Mouse (Mus musculus) MEL (cell line): ENCODE data around the gene Pf4. TPM values are rescaled to one million over a fixed set of nuclear protein-coding genes. Genes with fewer than 3 reads are reported as not detected.

ENCODE experiments used
- DNase-seq: peaks from one replicate; pipeline ENCODE4 v3.0.0; 2011; ENCODE audit warnings: low read depth, low spot score
- H3K27ac ChIP-seq: 2 replicates; pipeline ENCODE4 v1.5.1; 2012; ENCODE audit warnings: low read depth, mild to moderate bottlenecking, control low read depth, low read length, moderate library complexity; ENCODE audit not compliant: control insufficient read depth
- H3K27me3 ChIP-seq, 2 experiments: fragments of 150-350 bp in 1 of 2; sonication (generic) in 1 of 2; 2 replicates each; pipeline ENCODE4 v1.6.1; 2012; ENCODE audit warnings: low read length in 2 of 2, mild to moderate bottlenecking in 2 of 2, improper control_type of control experiment in 1 of 2, moderate library complexity in 1 of 2; ENCODE audit not compliant: insufficient read depth in 2 of 2, control insufficient read depth in 1 of 2
- H3K36me3 ChIP-seq, 2 experiments: 2 replicates each; pipeline ENCODE4 v1.6.1; 2012 to 2014; ENCODE audit warnings: low read length in 2 of 2, improper control_type of control experiment in 1 of 2, inconsistent platforms in 1 of 2, mild to moderate bottlenecking in 1 of 2; ENCODE audit not compliant: insufficient read depth in 2 of 2, control insufficient read depth in 1 of 2
- H3K4me1 ChIP-seq, 2 experiments: fragments of 150-350 bp in 1 of 2; sonication (generic) in 1 of 2; 2 replicates each; pipeline ENCODE4 v1.6.1; 2012; ENCODE audit warnings: low read length in 2 of 2, improper control_type of control experiment in 1 of 2, mild to moderate bottlenecking in 1 of 2; ENCODE audit not compliant: insufficient read depth in 2 of 2, control insufficient read depth in 1 of 2
- H3K4me3 ChIP-seq, 2 experiments: fragments of 150-350 bp in 1 of 2; sonication (generic) in 1 of 2; 2 replicates each; pipeline ENCODE4 v1.5.1; 2012; ENCODE audit warnings: low read depth in 2 of 2, low read length in 2 of 2, mild to moderate bottlenecking in 2 of 2, moderate library complexity in 2 of 2, control low read depth in 1 of 2, improper control_type of control experiment in 1 of 2; ENCODE audit not compliant: control insufficient read depth in 1 of 2, insufficient read depth in 1 of 2
- H3K79me2 ChIP-seq: 2 replicates; pipeline ENCODE4 v1.6.1; 2012; ENCODE audit warnings: mild to moderate bottlenecking, low read length, moderate library complexity; ENCODE audit not compliant: control insufficient read depth, poor library complexity, insufficient read depth
- H3K9ac ChIP-seq: 2 replicates; pipeline ENCODE4 v1.6.1; 2012; ENCODE audit warnings: low read depth, mild to moderate bottlenecking, control low read depth, low read length, moderate library complexity; ENCODE audit not compliant: control insufficient read depth, poor library complexity, severe bottlenecking
- H3K9me3 ChIP-seq: fragments of 150-350 bp; sonication (generic); replicated peaks from 2 replicates; pipeline ENCODE4 v1.6.1; 2012; ENCODE audit warnings: mild to moderate bottlenecking, low read length, improper control_type of control experiment, moderate library complexity; ENCODE audit not compliant: insufficient read depth
- CHD2 ChIP-seq: IDR thresholded peaks from 2 replicates; pipeline ENCODE4 v1.6.1; 2011; ENCODE audit warnings: low read length, improper control_type of control experiment
- CTCF ChIP-seq, 3 experiments: IDR thresholded peaks in 2 of 3; conservative IDR thresholded peaks in 1 of 3; 2 replicates each; pipeline ENCODE4 v1.5.1; 2011 to 2012; ENCODE audit warnings: low read length in 3 of 3, low read depth in 2 of 3, mild to moderate bottlenecking in 2 of 3, improper control_type of control experiment in 1 of 3, inconsistent platforms in 1 of 3, mixed read lengths in 1 of 3, moderate library complexity in 1 of 3; ENCODE audit not compliant: control insufficient read depth in 1 of 3, insufficient read depth in 1 of 3, poor library complexity in 1 of 3, severe bottlenecking in 1 of 3
- E2F4 ChIP-seq: IDR thresholded peaks from 2 replicates; pipeline ENCODE4 v1.6.1; 2011; ENCODE audit warnings: low read depth, low read length, improper control_type of control experiment, borderline replicate concordance
- EP300 ChIP-seq, 2 experiments: IDR thresholded peaks; 2 replicates each; pipeline ENCODE4 v1.6.1; 2011; ENCODE audit warnings: improper control_type of control experiment in 2 of 2, low read length in 2 of 2, low read depth in 1 of 2, mild to moderate bottlenecking in 1 of 2
- ETS1 ChIP-seq: IDR thresholded peaks from 2 replicates; pipeline ENCODE4 v1.6.1; 2012; ENCODE audit warnings: low read depth, mild to moderate bottlenecking, inconsistent platforms, low read length, improper control_type of control experiment, moderate library complexity
- GATA1 ChIP-seq: IDR thresholded peaks from 2 replicates; pipeline ENCODE4 v1.6.1; 2011; ENCODE audit warnings: low read depth, low read length, improper control_type of control experiment
- JUND ChIP-seq: IDR thresholded peaks from 2 replicates; pipeline ENCODE4 v1.6.1; 2011; ENCODE audit warnings: low read depth, mild to moderate bottlenecking, improper control_type of control experiment, low read length
- KAT2A ChIP-seq: conservative IDR thresholded peaks from 2 replicates; pipeline ENCODE4 v1.6.1; 2012; ENCODE audit warnings: low read depth, low read length, improper control_type of control experiment, inconsistent platforms
- MAFK ChIP-seq: IDR thresholded peaks from 2 replicates; pipeline ENCODE4 v1.6.1; 2011; ENCODE audit warnings: low read depth, mild to moderate bottlenecking, low read length, improper control_type of control experiment, borderline replicate concordance
- MAX ChIP-seq: IDR thresholded peaks from 2 replicates; pipeline ENCODE4 v1.6.1; 2011; ENCODE audit warnings: low read length, improper control_type of control experiment
- MAZ ChIP-seq: IDR thresholded peaks from 2 replicates; pipeline ENCODE4 v1.6.1; 2012; ENCODE audit warnings: low read depth, mild to moderate bottlenecking, inconsistent platforms, low read length, improper control_type of control experiment
- MEF2A ChIP-seq: IDR thresholded peaks from 2 replicates; pipeline ENCODE4 v1.6.1; 2014; ENCODE audit warnings: low read depth, mild to moderate bottlenecking, inconsistent platforms, low read length, improper control_type of control experiment; ENCODE audit not compliant: poor library complexity, insufficient replicate concordance, severe bottlenecking; ENCODE audit errors: extremely low read depth
- MXI1 ChIP-seq: IDR thresholded peaks from 2 replicates; pipeline ENCODE4 v1.6.1; 2011; ENCODE audit warnings: mild to moderate bottlenecking, low read depth, low read length, improper control_type of control experiment
- MYC ChIP-seq: IDR thresholded peaks from 2 replicates; pipeline ENCODE4 v1.6.1; 2011; ENCODE audit warnings: low read depth, mild to moderate bottlenecking, low read length, improper control_type of control experiment, moderate library complexity
- NRF1 ChIP-seq: IDR thresholded peaks from 2 replicates; pipeline ENCODE4 v1.6.1; 2014; ENCODE audit warnings: low read depth, mild to moderate bottlenecking, inconsistent platforms, low read length, improper control_type of control experiment, moderate library complexity; ENCODE audit not compliant: poor library complexity, insufficient read depth, severe bottlenecking
- POLR2A ChIP-seq, 2 experiments: IDR thresholded peaks; 2 replicates each; pipeline ENCODE4 v1.6.1; 2011 to 2012; ENCODE audit warnings: low read length in 2 of 2, mild to moderate bottlenecking in 2 of 2, control low read depth in 1 of 2, improper control_type of control experiment in 1 of 2, low read depth in 1 of 2, moderate library complexity in 1 of 2; ENCODE audit not compliant: control insufficient read depth in 1 of 2, insufficient read depth in 1 of 2, poor library complexity in 1 of 2
- SIN3A ChIP-seq: IDR thresholded peaks from 2 replicates; pipeline ENCODE4 v1.6.1; 2012; ENCODE audit warnings: low read length, improper control_type of control experiment, inconsistent platforms
- TBP ChIP-seq: IDR thresholded peaks from 2 replicates; pipeline ENCODE4 v1.8.0; 2011; ENCODE audit warnings: low read depth, low read length, improper control_type of control experiment
- TCF12 ChIP-seq: IDR thresholded peaks from 2 replicates; pipeline ENCODE4 v1.6.1; 2014; ENCODE audit warnings: low read depth, mild to moderate bottlenecking, inconsistent platforms, low read length, improper control_type of control experiment, moderate library complexity
- UBTF ChIP-seq: IDR thresholded peaks from 2 replicates; pipeline ENCODE4 v1.6.1; 2012; ENCODE audit warnings: low read depth, mild to moderate bottlenecking, inconsistent platforms, low read length, improper control_type of control experiment, moderate library complexity, borderline replicate concordance; ENCODE audit not compliant: insufficient read depth
- USF1 ChIP-seq: IDR thresholded peaks from 2 replicates; pipeline ENCODE4 v1.6.1; 2014; ENCODE audit warnings: low read depth, mild to moderate bottlenecking, inconsistent platforms, low read length, improper control_type of control experiment, moderate library complexity
- USF2 ChIP-seq, 2 experiments: IDR thresholded peaks; 2 replicates each; pipeline ENCODE4 v1.6.1; 2011 to 2012; ENCODE audit warnings: improper control_type of control experiment in 2 of 2, low read length in 2 of 2, borderline replicate concordance in 1 of 2, inconsistent platforms in 1 of 2, low read depth in 1 of 2, mild to moderate bottlenecking in 1 of 2; ENCODE audit not compliant: insufficient read depth in 1 of 2
- ZC3H11A ChIP-seq: IDR thresholded peaks from 2 replicates; pipeline ENCODE4 v1.6.1; 2012; ENCODE audit warnings: low read depth, mild to moderate bottlenecking, inconsistent platforms, low read length, improper control_type of control experiment
- polyA plus RNA-seq, 2 experiments: library from polyadenylated mRNA; stranded (reverse) in 1 of 2; unstranded in 1 of 2; fragments of >175 nt in 1 of 2; fragments of >200 nt in 1 of 2; gene quantifications; 2 replicates each; pipeline versions ENCODE4 v1.2.1 to v1.2.4; 2012; ENCODE audit warnings: low replicate concordance in 2 of 2, low read depth in 1 of 2; ENCODE audit not compliant: insufficient read length in 2 of 2, insufficient read depth in 1 of 2, missing spikeins in 1 of 2
- total RNA-seq: library from RNA; depleted of rRNA; stranded (reverse); fragments of 300-350 nt; gene quantifications from 2 replicates; pipeline ENCODE4 v1.2.3, GENCODE M21; 2012

Gene Pf4
- total and polyA plus RNA-seq, 3 experiments = 283 to 393 TPM; not detected in 1

DNA sequence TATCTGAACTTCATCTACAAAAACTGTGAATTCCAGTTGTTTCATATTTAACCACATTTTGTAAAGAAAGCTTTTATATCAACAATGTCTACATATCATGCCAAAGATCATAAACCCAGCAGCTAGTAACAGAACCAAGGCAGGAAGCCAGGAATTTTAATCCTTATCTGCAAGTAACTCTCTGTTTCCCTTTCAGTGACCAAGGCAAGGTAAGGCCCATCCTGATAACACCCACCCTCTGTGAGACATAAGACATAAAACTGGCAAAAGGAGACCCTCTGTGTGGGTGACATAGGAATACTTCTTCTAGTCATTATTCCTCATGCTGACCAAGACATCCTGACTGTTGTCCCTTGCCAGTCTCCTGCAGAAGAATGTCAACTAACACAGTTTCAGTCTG is 32.3 kb downstream of the Pf4 start:
- no peak for DNase-seq
- Histone ChIP-seq H3K4me1 (no peaks in the 10 kb centered on the region), H3K9ac (no peak overlapping the region), H3K27me3 (peaks cover 2% of the 10 kb centered on the region in 2 experiments), H3K27ac (no peak overlapping the region), H3K4me3 (no peak overlapping the region), H3K79me2 (no peaks in the 10 kb centered on the region), H3K9me3 (no peaks in the 10 kb centered on the region), H3K36me3 (no peaks in the 10 kb centered on the region; a peak in 1 of 4 replicates)
- TF ChIP-seq MAZ = no peak
- TF ChIP-seq USF2 (IDR thresholded peaks at IDR 0.05; ENCODE audit: borderline replicate concordance in 1 of 2, insufficient read depth in 1 of 2, low read depth in 1 of 2, low read length in 2 of 2) = no peak
- TF ChIP-seq TCF12 = peak; percentile 44; the same call in 1 of the 2 replicates
- TF ChIP-seq SIN3A = no peak

GRCm38 (mm10) chr5:90806050-90806449 is 33.8 kb downstream of the Pf4 start:
- H3K36me3 ChIP-seq = no peaks in the 10 kb centered on the region; a peak in 1 of 4 replicates
- H3K27ac ChIP-seq = no peak overlapping the region
- no peak overlapping the region for H3K9ac ChIP-seq
- no peaks in the 10 kb centered on the region for H3K9me3 ChIP-seq
- TF ChIP-seq MAX (no peak), TBP (no peak), E2F4 (no peak), NRF1 (no peak), CHD2 (no peak), USF1 (no peak), MEF2A (no peak), POLR2A (IDR thresholded peaks at IDR 0.05; ENCODE audit: control insufficient read depth in 1 of 2, insufficient read depth in 1 of 2, low read depth in 1 of 2, low read length in 2 of 2, poor library complexity in 1 of 2) (no peak), UBTF (no peak), MAFK (no peak), GATA1 (no peak), KAT2A (no peak), ZC3H11A (no peak), CTCF (IDR thresholded peaks at IDR 0.05 in 2 of 3, conservative IDR thresholded peaks at IDR 0.05 in 1 of 3; ENCODE audit: control insufficient read depth in 1 of 3, insufficient read depth in 1 of 3, low read depth in 2 of 3, low read length in 3 of 3, poor library complexity in 1 of 3, severe bottlenecking in 1 of 3) (no peak), MYC (no peak), JUND (no peak), EP300 (IDR thresholded peaks at IDR 0.05; ENCODE audit: low read depth in 1 of 2, low read length in 2 of 2) (no peak), ETS1 (no peak), MXI1 (no peak)
- DNase-seq = no peak
- no peaks in the 10 kb centered on the region for H3K79me2 ChIP-seq
- H3K4me3 ChIP-seq = no peak overlapping the region
- no peaks in the 10 kb centered on the region for H3K4me1 ChIP-seq
- peaks cover 2% of the 10 kb centered on the region in 2 experiments; a peak in 3 of 4 replicates for H3K27me3 ChIP-seq
